Mouse (Mus musculus) forebrain, embryonic 11.5 days (tissue): ENCODE measurements around the gene Tmc6. TPM values are rescaled to one million over a fixed set of nuclear protein-coding genes. Genes with fewer than 3 reads are reported as not detected.

Experiments used
- ATAC-seq: fragments of 200-750 bp; cut with Nextera tagmentation; replicated peaks from 2 replicates; pipeline ENCODE4 v1.8.0; 2017; ENCODE audit warnings: moderate TSS enrichment; ENCODE audit not compliant: low FRiP score
- DNase-seq: peaks from one replicate; pipeline ENCODE4 v3.0.0-alpha.2; 2017; ENCODE audit warnings: low spot score
- H3K27ac ChIP-seq: fragments of 300-500 bp; sonication (generic); 2 replicates; pipeline ENCODE4 v1.5.1; 2014; ENCODE audit warnings: low read depth, low read length
- H3K27me3 ChIP-seq: fragments of 300-500 bp; sonication (generic); 2 replicates; pipeline ENCODE4 v1.6.1; 2014; ENCODE audit warnings: mild to moderate bottlenecking, low read length, mixed read lengths; ENCODE audit not compliant: control insufficient read depth, insufficient read depth
- H3K36me3 ChIP-seq: fragments of 300-500 bp; sonication (generic); 2 replicates; pipeline ENCODE4 v1.6.1; 2014; ENCODE audit warnings: mild to moderate bottlenecking, low read length, moderate library complexity, mixed read lengths; ENCODE audit not compliant: control insufficient read depth, insufficient read depth
- H3K4me1 ChIP-seq: fragments of 300-500 bp; sonication (generic); replicated peaks from 2 replicates; pipeline ENCODE4 v1.6.1; 2014; ENCODE audit warnings: low read length, mixed read lengths; ENCODE audit not compliant: control insufficient read depth, insufficient read depth
- H3K4me2 ChIP-seq: fragments of 300-500 bp; sonication (generic); 2 replicates; pipeline ENCODE4 v1.6.1; 2014; ENCODE audit warnings: low read depth, mild to moderate bottlenecking, low read length, moderate library complexity, mixed read lengths; ENCODE audit not compliant: severe bottlenecking
- H3K4me3 ChIP-seq: fragments of 300-500 bp; sonication (generic); 2 replicates; pipeline ENCODE4 v1.5.1; 2014; ENCODE audit warnings: low read depth, low read length
- H3K9ac ChIP-seq: fragments of 300-500 bp; sonication (generic); 2 replicates; pipeline ENCODE4 v1.6.1; 2014; ENCODE audit warnings: low read length
- H3K9me3 ChIP-seq: fragments of 300-500 bp; sonication (generic); 2 replicates; pipeline ENCODE4 v1.6.1; 2016; ENCODE audit warnings: low read length, mixed read lengths; ENCODE audit not compliant: control insufficient read depth
- WGBS: fragments of 180-500 bp; shearing (Covaris S2); extraction: QIAGEN DNeasy Blood & Tissue Kit; methylation state at CpG from one replicate; pipeline ENCODE4 v1.1.7; 2014; 5-methylcytosine and 5-hydroxymethylcytosine counted together
- polyA plus RNA-seq: library from polyadenylated mRNA; unstranded; fragments of >200 nt; fragmentation: Nextera tagmentation; extraction: Ambion mirVana; gene quantifications from 2 replicates; pipeline ENCODE4 v1.2.1, GENCODE M21; 2014

The Tmc6 gene
- polyA plus RNA-seq, 1 experiment from 2014 or later: 5.9 TPM

DNA sequence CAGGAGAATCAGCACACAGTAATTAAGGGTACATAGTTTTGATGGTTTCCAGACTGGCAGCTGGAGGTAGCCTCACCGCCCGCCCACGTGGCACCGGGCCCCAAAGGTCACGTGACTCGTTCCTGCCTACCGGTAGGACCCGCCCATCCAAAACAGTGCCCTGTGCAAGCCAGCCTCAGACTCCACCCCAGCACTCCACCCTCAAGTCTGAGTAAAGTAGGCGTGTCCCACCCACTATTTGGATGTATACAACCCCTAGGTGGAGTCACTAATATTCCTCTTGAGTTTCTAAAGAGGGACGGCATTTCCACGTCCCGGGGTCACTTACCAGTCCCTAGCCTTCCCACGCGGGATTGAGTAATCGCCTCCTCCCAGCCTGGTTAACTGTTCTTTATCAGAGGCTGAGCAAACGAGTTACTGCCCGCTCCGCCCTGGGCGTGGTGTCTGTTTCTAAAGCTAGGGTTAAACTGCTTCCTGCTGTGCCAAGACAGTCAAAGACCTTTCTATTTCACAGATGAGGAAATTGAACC lies 1.4 kb downstream of the Tmc6 start:
- WGBS: 1% methylated on average over 19 of the region's 19 CpGs
- DNase-seq (peak; percentile 83), ATAC-seq (peak; percentile 58; the same call in 1 of the 2 replicates)
- no peak overlapping the region; the same call in none of the 2 replicates for H3K9ac ChIP-seq
- H3K4me1 ChIP-seq: peaks cover 21% of the 10 kb centered on the region
- no peaks in the 10 kb centered on the region for H3K9me3 ChIP-seq
- H3K4me3 ChIP-seq: peak overlapping the region; percentile 30
- no peaks in the 10 kb centered on the region for H3K36me3 ChIP-seq
- peaks cover 43% of the 10 kb centered on the region for H3K27me3 ChIP-seq
- peak overlapping the region; percentile 53 for H3K4me2 ChIP-seq
- no peak overlapping the region for H3K27ac ChIP-seq

DNA sequence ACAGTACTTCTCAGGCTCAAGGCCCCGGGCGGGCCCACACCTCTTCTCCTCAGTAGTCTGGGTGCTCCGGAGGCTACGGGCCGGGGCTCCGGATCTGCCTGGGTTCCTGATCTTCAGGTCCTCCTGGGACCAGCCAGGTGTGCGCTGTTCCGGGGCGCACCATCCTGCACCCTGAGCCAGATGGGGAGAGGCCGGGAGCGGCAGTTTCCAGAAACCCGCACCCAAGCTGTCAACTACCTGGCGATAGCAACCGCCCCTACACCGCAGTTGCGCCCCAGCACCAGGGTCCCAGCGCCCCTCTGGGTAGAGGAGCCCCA lies 1.8 kb downstream of the Tmc6 start:
- peaks cover 21% of the 10 kb centered on the region for H3K4me1 ChIP-seq
- peak overlapping the region; percentile 53 for H3K4me2 ChIP-seq
- WGBS: 2% methylated on average over 17 of the region's 17 CpGs
- H3K4me3 ChIP-seq: peak overlapping the region; percentile 30
- peaks cover 43% of the 10 kb centered on the region for H3K27me3 ChIP-seq
- ATAC-seq (0 out of 2 replicates have a peak, but pooled peaks have one; percentile 26), DNase-seq (no peak)
- H3K9ac ChIP-seq: peak overlapping the region; percentile 47
- no peak overlapping the region for H3K27ac ChIP-seq
- H3K36me3 ChIP-seq: no peaks in the 10 kb centered on the region
- H3K9me3 ChIP-seq: no peaks in the 10 kb centered on the region

DNA sequence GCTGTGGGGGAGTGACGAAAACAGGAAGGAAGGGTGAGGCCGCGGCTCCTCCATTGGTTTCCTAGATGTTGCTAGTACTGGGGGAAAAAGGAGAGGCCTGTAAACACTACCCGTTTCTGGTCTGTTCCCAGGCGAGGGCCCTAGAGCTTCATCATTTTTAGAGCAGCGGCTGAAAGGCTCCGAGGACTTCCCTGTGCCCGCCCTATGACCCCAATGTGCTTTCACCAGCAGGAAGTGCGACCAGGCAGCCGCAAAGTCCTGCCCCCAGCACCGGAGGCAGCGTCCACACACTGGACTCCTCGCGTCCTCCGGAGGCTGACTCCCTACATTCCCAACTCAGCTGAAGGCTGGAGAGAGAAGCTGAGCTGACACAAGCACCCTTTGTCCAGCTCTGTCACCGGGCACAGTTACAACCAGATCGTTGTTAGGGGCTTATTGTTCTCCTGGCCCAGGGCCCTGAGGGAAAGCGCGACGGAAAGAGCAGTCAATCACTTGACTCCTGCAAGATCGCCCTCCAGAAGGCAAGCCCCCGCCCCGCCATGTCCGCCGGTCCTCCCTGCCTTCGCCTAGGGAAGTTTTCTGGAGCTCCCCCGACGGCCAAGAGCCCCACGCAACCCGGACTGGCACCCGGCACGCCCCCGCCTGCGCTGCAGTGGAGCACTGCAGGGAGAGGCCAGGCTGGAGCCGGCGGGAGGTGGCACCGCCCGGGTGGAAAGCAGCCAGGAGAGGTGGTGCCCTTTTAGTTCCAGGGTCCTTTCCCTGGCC lies 2.4 kb downstream of the Tmc6 start:
- H3K4me1 ChIP-seq: peaks cover 21% of the 10 kb centered on the region

DNA sequence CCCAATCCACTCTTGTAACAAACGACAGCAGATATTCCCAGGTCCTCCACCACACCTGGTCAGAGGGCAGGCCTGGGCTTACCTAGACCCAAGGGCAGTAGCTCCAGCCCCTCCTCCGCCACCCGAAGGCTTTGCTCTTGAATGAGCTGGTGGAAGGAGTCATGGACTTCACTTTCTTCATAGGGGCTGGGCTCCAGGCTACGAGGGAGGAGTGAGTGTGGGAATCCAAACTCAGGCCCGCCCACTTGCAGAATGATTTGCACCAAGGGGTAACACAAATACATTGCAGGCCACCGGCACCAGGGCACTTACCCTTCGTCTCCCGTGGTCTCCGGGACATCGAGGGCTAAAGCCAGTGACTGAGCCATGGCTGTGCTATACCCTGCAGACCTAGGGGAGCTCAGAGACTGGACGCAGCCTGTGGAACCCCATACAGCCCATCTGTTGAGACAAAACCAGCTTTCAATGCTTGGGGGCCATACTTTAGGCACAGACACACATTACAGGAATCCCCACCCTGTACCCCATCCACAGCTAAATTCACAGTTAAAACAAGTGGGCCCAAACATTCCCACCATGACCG lies 3.1 kb downstream of the Tmc6 start:
- Histone ChIP-seq H3K36me3 (no peaks in the 10 kb centered on the region), H3K4me2 (peak overlapping the region; percentile 53), H3K9me3 (no peaks in the 10 kb centered on the region), H3K4me3 (peak overlapping the region; percentile 30; the same call in 1 of the 2 replicates), H3K9ac (no peak overlapping the region; the same call in 1 of the 2 replicates), H3K4me1 (peaks cover 21% of the 10 kb centered on the region), H3K27me3 (peaks cover 41% of the 10 kb centered on the region), H3K27ac (no peak overlapping the region)
- 75% methylated on average over 12 of the region's 12 CpGs for WGBS
- DNase-seq (no peak), ATAC-seq (no peak)

More for the DNA sequence above, 2.4 kb downstream of the Tmc6 start:
- 0 out of 2 replicates have a peak, but pooled peaks have one; percentile 32 for ATAC-seq
- Histone ChIP-seq H3K9ac (peak overlapping the region; percentile 47), H3K4me2 (peak overlapping the region; percentile 53), H3K27me3 (peaks cover 43% of the 10 kb centered on the region), H3K36me3 (no peaks in the 10 kb centered on the region), H3K4me3 (peak overlapping the region; percentile 30), H3K27ac (no peak overlapping the region), H3K9me3 (no peaks in the 10 kb centered on the region)
- 6% methylated on average over 38 of the region's 38 CpGs for WGBS
- DNase-seq: peak; percentile 75

DNA sequence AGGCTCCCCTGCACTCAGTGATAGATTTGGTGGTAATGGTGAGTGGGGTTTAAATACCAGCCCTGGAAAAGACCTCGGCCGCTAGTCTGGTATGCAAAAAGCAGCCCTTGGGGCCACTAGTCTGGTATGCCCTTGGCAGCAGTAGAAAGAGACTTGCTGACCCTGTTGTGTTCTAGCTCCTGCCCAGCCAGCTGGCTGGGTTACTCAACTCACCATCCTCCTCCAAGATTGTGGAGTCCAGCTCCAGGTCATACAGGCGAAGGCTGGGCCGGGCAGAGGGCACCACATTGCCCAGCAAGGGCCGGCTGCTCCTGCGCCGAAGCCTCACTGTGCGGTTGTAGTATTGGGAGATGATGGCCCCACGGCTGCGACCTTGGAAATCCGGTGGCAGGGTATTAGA lies 4.0 kb downstream of the Tmc6 start:
- Histone ChIP-seq H3K9me3 (no peaks in the 10 kb centered on the region), H3K4me2 (no peak overlapping the region), H3K9ac (no peak overlapping the region), H3K27ac (no peak overlapping the region), H3K27me3 (peaks cover 32% of the 10 kb centered on the region), H3K4me1 (peaks cover 15% of the 10 kb centered on the region), H3K36me3 (no peaks in the 10 kb centered on the region), H3K4me3 (no peak overlapping the region)
- DNase-seq: no peak
- WGBS: 95% methylated on average over 11 of the region's 11 CpGs
- no peak for ATAC-seq

DNA sequence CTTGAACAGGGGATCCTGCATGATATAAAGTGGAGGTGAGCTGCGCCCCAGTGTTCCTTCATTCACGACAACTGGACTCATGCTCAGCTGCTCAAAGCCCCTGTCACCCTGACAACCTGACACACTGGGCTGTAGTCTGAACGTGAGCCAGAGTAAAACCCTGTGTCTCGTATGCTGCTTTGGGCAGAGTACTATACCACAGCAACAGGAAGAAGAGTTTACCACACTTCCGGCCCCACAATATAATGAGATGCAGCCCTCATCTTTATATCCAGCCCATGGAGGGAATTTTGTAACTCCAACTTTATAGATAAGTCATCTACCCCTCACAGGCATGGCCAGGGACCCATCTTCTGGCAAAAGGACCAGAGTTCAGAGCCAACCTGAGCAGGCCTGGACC lies 4.9 kb downstream of the Tmc6 start:
- Histone ChIP-seq H3K27me3 (peaks cover 23% of the 10 kb centered on the region), H3K4me1 (peaks cover 13% of the 10 kb centered on the region)
- WGBS: 88% methylated on average over 5 of the region's 5 CpGs

GRCm38 (mm10) chr11:117776085-117776792 lies 5.8 kb downstream of the Tmc6 start:
- 93% methylated on average over 14 of the region's 14 CpGs for WGBS

More for the DNA sequence above, 4.9 kb downstream of the Tmc6 start:
- no peaks in the 10 kb centered on the region for H3K36me3 ChIP-seq
- H3K4me2 ChIP-seq: no peak overlapping the region
- DNase-seq (no peak), ATAC-seq (no peak)
- no peaks in the 10 kb centered on the region for H3K9me3 ChIP-seq
- no peak overlapping the region for H3K4me3 ChIP-seq
- no peak overlapping the region for H3K27ac ChIP-seq
- H3K9ac ChIP-seq: no peak overlapping the region

DNA sequence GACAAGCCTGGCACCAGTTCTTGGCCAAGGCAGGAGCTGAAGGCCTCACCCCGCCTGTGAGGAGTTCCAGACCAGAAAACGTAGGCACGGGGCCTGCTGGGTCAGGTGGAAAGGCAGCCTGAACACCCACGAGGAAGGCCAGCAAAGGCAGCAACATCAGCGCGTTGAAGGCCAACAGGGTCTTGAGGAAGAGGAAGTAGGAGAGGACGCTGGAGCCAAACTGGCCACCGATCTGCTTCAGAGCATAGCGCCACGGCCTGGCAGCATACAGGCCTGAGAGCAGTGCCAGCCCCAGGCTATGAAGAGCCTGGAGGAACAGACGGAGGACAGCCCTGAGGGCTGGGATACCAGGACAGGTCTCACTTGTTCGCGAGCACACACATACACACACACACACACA lies 6.5 kb downstream of the Tmc6 start:
- ATAC-seq: no peak
- no peaks in the 10 kb centered on the region for H3K36me3 ChIP-seq
- no peak overlapping the region for H3K4me3 ChIP-seq
- no peak overlapping the region for H3K27ac ChIP-seq
- peaks cover 8% of the 10 kb centered on the region for H3K27me3 ChIP-seq
- no peak overlapping the region for H3K4me2 ChIP-seq
- H3K9me3 ChIP-seq: no peaks in the 10 kb centered on the region
- no peak overlapping the region for H3K9ac ChIP-seq
- peaks cover 10% of the 10 kb centered on the region for H3K4me1 ChIP-seq
- DNase-seq: no peak
- 90% methylated on average over 10 of the region's 13 CpGs for WGBS

More at GRCm38 (mm10) chr11:117776085-117776792, 5.8 kb downstream of the Tmc6 start:
- peaks cover 15% of the 10 kb centered on the region for H3K27me3 ChIP-seq
- H3K27ac ChIP-seq: no peak overlapping the region
- ATAC-seq (no peak), DNase-seq (no peak)
- H3K4me1 ChIP-seq: peaks cover 13% of the 10 kb centered on the region
- H3K4me2 ChIP-seq: no peak overlapping the region
- H3K4me3 ChIP-seq: no peak overlapping the region
- H3K9me3 ChIP-seq: no peaks in the 10 kb centered on the region
- no peaks in the 10 kb centered on the region for H3K36me3 ChIP-seq
- no peak overlapping the region for H3K9ac ChIP-seq
